Mouse (Mus musculus) layer of hippocampus, adult 2 months (tissue): Measurements from ENCODE around the gene Kirrel3. TPM values are rescaled to one million over a fixed set of nuclear protein-coding genes. Genes with fewer than 3 reads are reported as not detected.

Source experiments
- DNase-seq, 2 experiments: peaks; one replicate each; pipeline ENCODE4 v3.0.0; 2022; ENCODE audit warnings: low spot score in 2 of 2
- H3K27ac ChIP-seq: fragments of 200-600 bp; 2 replicates; pipeline ENCODE4 v1.8.1; 2022
- H3K4me3 ChIP-seq: fragments of 200-600 bp; 2 replicates; pipeline ENCODE4 v1.8.1; 2022; ENCODE audit warnings: mild to moderate bottlenecking
- CTCF ChIP-seq: fragments of 200-600 bp; conservative IDR thresholded peaks from 2 replicates; pipeline ENCODE4 v1.8.1; 2022; ENCODE audit warnings: antibody characterized with exemption, mild to moderate bottlenecking, moderate library complexity
- total RNA-seq, 2 experiments: library from RNA; stranded (reverse); gene quantifications; 2 replicates each; pipeline ENCODE4 v1.2.3; 2021

Gene Kirrel3
- total RNA-seq, 2 experiments from 2014 or later = 55.6 to 57.5 TPM

DNA sequence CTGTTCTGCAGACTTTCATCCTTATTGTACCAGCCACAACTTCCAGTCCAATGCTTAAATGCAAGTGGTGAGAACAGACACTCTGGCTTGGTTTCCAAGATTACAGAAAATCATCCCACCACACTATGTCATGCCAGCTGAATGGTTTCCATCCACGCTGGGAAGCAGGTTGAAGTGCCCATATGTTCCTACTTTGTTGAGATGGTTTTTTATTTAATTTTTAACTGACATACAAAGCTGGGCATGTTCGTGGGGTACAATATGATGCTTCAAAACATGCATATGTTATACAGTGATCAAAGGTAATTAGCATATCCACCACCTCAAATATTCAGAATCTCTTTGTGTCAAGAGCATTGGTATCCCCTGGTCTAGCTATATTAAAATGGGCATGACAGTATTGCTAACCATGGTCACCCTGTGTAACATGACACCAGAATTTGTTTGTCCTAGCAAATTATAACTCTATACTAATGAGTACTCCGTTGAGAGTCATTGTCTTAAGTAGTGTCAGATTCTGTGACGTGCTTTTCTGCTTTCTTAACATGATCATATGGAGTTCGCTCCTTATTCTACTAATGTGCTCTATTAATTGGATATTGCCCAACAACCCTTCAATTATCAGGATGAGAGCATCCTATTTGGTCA, 472.6 kb downstream of the Kirrel3 start:
- peak overlapping the region; percentile 16; the same call in 1 of the 2 replicates for H3K27ac ChIP-seq
- no peak overlapping the region for H3K4me3 ChIP-seq
- DNase-seq = peak; percentile 63 to 82
- no peak for TF ChIP-seq CTCF

GRCm38 (mm10) chr9:34960736-34961135, 475.0 kb downstream of the Kirrel3 start:
- H3K4me3 ChIP-seq = no peak overlapping the region
- no peak for TF ChIP-seq CTCF
- H3K27ac ChIP-seq = no peak overlapping the region
- DNase-seq = no peak

- TF ChIP-seq CTCF = no peak
- no peak for DNase-seq
- Histone ChIP-seq H3K4me3 (no peak overlapping the region), H3K27ac (no peak overlapping the region)
These were observed 475.5 kb downstream of the Kirrel3 start for GRCm38 (mm10) chr9:34961171-34961570.

DNA sequence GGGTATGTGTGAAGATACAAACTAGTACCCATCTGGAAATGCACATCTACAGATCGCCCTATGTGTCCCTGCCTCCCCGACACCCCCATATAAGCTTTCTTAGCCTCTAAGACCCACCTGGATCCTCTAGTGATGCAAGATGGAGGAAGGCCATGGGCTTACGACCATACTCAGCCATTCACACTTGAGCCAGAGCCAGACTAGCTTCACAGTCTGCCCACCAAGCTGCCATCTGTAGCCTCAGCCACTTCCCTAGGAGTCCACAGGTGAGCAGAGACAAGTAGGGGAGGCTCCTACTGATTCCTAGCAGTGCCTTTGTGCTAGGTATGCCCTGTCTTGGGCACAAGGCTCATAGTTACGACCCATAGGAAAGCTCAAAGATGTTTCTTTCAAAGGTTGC, 476.6 kb downstream of the Kirrel3 start:
- no peak for DNase-seq
- no peak for TF ChIP-seq CTCF
- no peak overlapping the region for H3K4me3 ChIP-seq
- no peak overlapping the region for H3K27ac ChIP-seq

GRCm38 (mm10) chr9:34963593-34963992, 477.9 kb downstream of the Kirrel3 start:
- TF ChIP-seq CTCF = no peak
- DNase-seq = no peak
- no peak overlapping the region for H3K27ac ChIP-seq
- H3K4me3 ChIP-seq = no peak overlapping the region

DNA sequence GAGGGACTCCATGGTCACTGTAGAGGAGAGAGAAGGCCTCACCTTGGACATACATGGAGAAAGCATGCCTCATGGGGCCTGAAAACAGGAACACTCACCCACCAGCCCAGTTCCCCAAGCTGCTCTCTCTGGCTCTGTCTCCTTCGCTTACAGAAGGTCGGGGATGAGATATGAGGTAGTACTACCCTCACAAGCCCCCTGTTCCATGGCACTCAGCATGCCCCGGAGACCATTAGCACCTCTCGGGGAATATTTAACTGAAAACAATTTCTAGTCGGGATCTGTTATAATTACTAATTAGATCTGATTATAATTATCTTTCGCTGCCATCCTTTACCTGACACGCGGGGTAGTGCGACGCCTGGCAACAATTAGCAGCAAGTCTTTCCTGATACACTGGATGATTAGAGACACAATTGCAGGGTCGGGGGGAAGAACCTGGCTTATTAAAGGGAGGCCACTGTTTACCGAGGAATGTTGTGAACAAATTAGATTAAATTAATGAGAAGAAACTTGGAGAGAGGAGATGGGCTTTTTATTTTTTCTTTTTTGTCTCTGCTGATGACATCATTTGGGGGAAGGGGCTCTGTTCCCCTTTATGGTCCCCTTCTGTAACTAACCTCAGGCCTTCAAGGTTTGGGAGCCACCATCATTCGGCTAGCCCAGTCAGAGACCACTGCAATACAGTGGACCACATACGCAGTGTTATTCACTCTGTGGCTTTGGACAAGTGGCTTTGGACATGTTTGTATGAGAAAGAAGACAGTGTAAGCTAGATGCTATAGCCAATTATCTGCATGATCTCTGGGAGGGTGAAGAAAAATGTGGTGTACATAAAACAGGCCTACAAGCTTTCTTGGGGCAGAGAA, 478.7 kb downstream of the Kirrel3 start:
- Histone ChIP-seq H3K4me3 (no peak overlapping the region), H3K27ac (no peak overlapping the region)
- DNase-seq = no peak
- TF ChIP-seq CTCF = no peak

- no peak for TF ChIP-seq CTCF
- no peak overlapping the region for H3K4me3 ChIP-seq
- no peak overlapping the region for H3K27ac ChIP-seq
- DNase-seq = no peak
These were observed 479.3 kb downstream of the Kirrel3 start for GRCm38 (mm10) chr9:34965041-34965415.

DNA sequence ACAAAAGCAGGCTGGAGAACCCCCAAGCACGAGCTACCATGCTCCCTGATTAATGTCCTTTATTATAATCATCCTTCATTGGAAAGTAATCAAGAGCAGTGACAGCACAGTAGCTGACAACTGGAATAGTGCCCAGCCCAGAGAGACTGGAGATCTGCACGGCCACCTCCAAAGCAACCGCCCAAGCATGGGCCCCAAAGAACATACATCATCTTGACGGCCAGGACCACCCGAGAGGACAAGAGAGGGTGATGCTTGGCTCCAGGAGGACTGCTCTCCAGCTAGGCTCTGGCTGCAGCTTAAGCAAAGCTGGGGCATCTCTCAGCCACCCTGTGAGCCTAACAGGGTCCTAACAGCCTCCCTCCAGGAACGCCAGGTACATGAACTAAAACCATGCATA, 482.1 kb downstream of the Kirrel3 start:
- Histone ChIP-seq H3K4me3 (no peak overlapping the region), H3K27ac (no peak overlapping the region)
- no peak for DNase-seq
- no peak for TF ChIP-seq CTCF

DNA sequence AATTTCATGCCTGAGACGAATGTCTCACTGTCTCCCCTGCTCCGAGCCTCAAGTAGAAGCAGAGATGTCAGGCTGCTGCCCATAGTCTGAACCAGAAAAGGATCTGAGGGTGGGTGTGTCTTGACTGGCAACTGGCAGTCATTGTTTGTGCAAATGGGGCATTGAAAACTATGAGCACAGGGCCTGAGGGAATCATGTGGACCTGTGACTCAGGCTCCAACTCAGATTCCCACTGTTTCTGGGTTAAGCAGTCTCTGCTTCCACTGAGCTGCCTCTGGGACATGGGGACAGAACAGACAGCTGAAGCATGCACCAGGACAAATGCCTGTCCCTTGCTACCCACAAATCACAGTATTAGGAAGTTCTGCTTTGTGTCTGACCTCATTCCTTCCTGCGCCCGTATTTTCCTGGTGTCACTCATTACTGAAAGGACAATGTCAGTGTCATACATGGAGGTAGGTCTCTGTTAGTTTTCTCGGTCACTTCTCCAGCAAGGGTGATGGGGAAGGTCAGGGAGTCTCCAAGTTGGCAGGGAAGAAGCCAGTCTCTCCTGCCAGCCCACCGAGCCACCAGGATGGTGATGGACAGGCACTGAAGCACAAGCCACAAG, 484.3 kb downstream of the Kirrel3 start:
- TF ChIP-seq CTCF = no peak
- Histone ChIP-seq H3K4me3 (no peak overlapping the region), H3K27ac (peak overlapping the region; percentile 32; the same call in 1 of the 2 replicates)
- no peak for DNase-seq

- DNase-seq = no peak
- Histone ChIP-seq H3K27ac (no peak overlapping the region), H3K4me3 (no peak overlapping the region)
- TF ChIP-seq CTCF = no peak
These were observed 488.6 kb downstream of the Kirrel3 start for GRCm38 (mm10) chr9:34974326-34974725.

DNA sequence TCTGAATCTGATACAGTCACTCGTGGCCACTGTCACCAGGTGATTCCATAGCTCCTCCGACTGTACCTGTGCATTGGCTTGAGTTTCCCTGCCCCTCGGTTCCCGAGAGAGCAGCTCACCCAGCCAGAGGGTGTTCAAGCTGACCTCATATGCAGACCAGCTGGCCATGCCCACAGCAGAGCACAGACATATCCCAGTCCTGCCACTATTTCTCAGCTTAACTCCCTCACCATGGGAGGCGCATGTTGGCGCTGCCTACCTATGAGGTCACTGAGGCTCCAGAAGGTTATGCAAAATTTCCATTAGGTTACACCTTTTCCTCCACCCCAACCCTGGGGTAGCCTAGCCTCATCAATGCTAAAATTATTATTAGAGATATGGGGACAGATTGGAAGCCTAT, 489.6 kb downstream of the Kirrel3 start:
- Histone ChIP-seq H3K27ac (no peak overlapping the region), H3K4me3 (no peak overlapping the region)
- DNase-seq = no peak
- no peak for TF ChIP-seq CTCF

DNA sequence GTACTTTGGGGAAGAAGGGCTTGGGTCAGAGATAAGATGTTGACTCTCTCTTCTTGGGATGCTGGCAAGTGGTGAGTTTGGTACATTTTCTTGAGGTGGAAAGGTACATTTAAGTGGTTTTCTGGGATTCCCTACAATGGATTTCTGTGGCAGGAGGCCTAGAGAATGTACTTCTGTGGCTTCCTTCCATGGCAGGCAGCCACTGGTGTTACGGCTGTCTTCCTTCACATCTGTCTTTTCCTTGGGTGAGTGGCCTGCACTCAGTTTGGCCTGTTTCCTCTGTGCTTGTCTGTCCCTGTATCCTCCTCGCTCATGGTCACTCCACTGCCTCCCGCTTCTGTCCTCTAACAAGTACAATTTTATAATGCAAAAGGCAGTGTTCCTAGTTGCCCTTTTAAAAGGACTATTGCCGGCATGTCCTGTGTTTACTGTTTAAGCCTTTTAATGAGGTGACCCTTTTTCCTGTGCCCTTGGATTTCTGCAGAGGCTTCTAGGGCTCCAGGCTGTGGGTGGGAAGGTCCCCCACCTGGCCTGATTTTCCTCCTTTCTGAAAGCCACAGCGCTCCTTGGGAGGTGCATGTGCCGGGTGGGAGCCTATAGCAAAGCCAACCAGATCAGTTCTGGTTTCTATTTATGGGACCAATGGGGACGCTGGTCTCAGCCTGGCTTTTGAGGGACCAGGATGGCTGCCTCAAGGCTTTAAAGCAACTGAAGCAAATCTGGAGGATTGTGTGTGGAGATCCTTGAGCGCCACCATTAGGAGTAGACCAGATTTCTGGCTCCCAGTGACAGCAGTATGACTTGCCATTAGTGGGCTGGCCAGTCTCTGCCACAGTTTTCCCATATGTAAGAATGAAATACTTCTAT, 491.1 kb downstream of the Kirrel3 start:
- no peak overlapping the region for H3K27ac ChIP-seq
- H3K4me3 ChIP-seq = no peak overlapping the region
- no peak for DNase-seq
- TF ChIP-seq CTCF = 0 out of 2 replicates have a peak, but pooled peaks have one; percentile 11
